Mouse (Mus musculus) gastrocnemius, postnatal 4 days (tissue): ENCODE measurements at regions not wholly inside any gene's neighbourhood (a gene's known extent, or its start where the extent isn't known, plus 50 kb on each side); places are given as distances from the start of the nearest gene placed in this dataset.

ENCODE experiments used
- DNase-seq, 2 experiments: peaks; one replicate each; pipeline ENCODE4 v3.0.0; 2021 to 2022; ENCODE audit warnings: low spot score in 2 of 2, mixed read lengths in 2 of 2

DNA sequence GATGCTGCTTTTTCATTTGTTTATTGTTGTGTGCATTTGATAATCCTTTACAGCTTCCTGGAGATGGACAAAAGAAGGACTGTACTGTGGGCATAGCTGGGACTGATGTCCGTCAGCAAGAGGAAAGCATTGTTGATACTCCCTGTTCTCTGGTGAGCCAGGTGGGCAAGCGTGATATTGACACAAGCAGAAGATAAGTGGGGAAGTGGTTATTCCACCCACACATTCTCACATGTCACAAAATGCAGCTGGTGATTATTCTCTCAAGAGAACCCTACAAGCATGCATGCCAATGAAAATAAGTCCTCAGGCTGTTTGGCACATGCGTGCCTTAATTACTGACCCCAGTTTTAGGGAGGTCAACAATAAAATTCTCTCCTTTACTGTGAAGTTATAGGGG lies 483.0 kb upstream of the Mef2c start:
- DNase-seq = no peak

DNA sequence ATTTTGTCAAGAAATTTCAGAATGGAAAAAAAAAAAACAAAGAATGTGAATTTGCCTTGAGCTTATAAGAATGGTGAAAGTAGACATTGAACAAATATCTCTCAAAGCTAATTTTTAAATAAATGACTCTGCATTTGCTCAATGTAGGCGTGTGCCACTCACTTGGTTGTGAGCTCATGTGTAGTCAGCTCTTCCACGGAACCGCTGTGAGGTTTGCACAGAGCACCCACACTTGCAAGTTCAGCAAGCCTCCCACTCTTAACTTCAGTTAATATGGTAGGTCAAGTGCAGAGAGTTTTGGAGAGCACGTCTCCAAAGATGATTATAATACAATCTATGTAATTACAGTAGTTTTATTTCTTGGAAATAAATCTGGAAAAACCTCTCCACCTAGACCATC lies 479.9 kb upstream of the Mef2c start:
- DNase-seq = no peak

DNA sequence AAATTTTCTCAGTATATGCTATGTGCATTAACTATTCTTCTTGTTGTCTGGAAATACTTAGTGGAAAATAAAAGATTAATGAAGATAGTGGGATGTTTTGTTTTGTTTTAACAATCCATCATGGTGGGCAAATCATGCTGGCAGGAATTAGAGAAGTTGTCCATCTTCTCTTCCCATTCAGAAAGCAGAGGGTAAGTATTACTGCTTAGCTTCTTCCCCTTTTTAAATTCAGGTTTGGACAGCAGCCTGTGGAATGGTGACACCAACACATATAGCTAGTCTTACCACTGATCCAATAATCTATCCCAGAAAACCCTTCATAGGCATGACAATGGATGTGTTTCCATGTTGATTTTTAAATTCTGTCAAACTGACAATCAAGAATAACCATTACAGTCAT lies 467.9 kb upstream of the Mef2c start:
- no peak for DNase-seq

DNA sequence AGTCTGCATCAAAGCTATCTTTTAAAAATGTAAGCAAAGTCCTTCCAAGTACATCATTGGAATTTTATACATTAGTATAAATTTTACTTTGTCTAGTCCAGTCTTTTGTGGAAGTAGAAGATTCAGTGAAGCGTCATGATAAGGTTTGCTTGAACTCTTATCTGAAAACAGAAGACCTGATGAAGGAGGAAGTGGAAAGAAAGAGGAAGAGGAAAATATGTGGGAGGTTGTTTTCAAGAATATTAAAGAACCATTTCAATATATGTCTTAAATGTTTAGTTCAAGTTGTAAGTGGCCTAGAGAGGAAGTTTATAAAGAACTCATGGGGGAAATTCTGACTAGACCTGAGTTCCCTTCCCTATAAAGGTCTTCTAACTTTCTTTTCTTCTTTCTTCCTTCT lies 462.3 kb upstream of the Mef2c start:
- DNase-seq = no peak

DNA sequence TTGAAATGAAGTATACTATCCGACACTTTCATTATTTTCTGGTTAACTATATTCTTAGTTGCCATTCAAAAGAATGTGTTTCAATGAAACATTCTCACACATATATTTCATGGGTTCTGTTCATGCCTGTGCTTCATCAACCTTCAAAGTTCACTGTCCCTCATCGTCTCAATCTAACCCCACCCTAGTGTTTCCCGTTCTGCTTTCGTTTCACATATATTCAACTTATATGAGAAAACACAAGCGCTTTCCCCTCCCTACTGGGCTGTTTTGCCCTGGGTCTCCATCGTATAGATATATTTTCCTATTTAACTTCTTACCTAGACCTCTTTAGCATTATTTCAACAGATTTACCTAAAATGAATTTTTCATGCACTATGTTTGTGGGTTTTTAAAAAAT lies 458.3 kb upstream of the Mef2c start:
- no peak for DNase-seq

DNA sequence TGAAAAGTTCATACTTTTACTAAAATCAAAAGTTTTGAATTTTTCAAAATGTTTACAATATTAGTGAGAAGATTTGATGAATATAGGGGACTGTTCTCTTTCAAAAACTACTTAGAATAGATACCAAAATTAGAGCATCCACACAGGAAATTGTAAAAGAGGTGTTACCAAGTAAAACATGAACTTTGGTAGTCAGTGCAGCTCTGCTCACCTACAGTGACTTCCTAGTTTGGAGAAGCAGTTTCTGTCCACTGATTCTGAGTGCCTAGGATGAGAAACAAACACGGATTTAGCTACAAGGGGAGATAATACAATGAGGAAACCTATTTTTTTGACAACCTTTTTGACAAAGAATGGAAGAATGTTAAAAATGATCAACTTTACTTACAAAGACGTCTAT lies 457.9 kb upstream of the Mef2c start:
- DNase-seq = no peak

DNA sequence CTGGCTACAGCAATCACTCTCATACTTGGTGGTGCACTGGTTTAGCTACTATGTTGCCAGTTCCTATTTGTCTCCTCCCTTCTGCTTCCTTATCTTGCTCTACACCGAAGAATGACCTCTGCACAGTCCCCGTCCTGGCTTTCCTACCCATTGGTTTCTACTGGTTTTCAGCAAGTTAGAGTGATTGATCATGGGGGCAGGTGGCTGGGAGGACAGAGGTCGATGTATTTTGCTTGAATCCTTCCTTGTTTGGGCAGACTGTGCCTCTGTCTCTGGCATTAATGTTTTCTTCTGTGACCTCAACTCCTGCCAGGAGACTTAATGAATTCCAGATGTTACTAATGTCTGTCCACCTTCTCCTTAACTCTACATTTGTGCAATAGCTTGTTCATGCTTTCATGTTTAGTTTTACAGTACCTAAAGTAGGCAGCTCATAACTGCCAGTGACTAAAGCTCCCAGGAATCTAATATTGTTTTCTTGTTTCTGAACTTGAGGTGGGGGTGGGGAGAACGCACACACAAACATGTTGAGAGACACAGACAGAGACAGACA lies 457.2 kb upstream of the Mef2c start:
- DNase-seq = no peak

DNA sequence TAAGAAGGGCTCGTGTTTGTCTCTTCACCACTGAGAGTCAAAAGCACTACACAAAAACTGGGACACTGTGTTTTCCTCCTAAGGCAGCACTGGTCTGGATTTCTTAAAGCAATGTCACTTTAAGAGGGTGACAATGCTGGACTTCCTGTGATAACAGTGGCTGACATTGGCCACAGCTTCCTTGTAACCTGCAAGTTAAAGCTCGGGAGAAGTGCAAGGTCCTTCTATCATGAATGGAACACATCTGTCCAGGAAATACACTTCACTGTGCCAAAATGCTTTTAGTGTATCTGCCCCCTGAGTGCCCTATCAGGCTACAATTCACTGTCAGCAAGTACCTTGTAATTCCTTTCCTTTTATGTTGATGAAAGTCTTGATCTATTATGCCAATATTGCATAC lies 448.0 kb upstream of the Mef2c start:
- no peak for DNase-seq

DNA sequence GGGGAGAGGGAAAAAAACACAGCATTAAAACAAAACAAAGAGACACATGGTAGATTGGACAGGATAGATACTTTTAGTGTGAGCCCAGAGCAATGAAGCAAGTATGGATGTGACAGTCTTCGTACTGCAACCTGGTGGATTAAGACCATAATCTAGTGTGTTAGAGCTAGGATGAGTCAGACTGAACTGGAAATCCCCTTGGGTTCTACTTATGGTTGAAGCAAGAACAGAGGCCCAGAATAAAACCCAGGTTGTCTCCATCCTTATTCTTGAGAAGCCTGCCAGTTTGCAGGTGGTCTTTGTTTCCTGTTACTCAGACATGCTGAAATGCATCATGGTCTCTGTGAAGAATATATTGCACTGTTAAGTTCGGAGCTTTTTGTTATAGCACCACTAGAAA lies 447.4 kb upstream of the Mef2c start:
- no peak for DNase-seq

DNA sequence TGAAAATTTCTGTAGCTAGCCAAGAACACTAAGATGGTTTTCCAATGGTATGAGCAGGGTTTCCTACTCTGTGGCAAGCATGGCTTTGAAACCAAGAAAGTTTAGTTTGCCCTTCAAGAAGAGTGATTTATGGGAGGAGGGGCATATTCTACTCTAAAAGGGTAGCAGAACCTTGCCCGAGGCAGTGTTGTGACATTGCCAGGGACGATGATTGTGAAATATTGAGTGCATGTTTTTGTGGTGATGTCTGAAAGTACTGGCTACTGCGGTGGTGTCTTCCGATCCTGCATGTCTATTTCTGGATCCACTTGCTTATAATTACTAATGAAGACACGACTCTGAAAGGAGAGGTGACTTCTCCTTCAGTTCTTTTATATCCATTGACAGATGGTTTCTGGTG lies 439.1 kb upstream of the Mef2c start:
- DNase-seq = no peak

DNA sequence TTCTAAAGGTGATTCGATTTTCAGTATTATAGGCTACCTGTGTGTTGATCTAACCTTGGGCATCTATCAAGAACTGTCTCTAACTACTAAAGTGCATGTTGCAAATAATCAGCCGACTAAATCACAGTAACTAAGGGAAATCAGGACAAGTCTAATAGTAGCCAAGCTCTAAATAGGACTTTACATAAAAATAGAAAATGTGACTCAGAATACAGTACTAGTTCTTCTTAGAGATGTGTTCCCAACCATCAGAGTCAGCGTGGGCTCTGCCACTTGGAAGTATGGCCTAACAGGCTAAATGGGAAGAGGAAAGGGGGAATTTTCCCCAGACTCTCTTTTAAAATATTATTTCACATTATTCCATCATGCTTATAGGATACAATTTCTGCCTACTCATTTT lies 438.6 kb upstream of the Mef2c start:
- DNase-seq = no peak

DNA sequence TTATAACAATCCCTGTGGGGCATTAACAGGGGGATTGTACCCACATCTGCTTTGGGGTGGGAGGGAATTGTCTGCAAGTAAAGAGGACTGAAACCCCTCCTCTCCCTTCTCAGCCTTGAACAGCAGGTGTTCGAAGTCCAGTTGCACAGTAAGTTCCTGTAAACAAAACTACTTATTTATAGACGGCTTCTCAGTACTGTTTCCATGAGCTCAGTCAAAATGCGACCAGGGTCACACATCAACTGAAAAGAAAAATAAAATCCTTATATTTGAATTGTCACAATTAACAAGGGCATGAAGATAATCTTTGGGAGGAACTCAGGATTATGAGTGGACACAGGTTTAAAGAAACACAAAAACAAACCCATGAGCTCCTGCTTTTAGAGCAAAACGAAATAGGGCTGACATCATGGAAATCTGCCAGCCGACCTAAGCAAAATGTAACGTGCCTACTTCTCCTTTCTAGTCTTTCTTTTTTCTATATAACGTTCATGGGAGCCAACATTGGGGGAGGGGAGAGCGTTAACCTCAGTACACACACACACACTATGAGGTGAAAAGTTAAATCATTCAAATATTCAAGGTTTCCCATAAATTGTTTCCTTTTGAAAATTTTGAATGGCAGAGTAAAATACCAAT lies 437.6 kb upstream of the Mef2c start:
- DNase-seq = no peak

DNA sequence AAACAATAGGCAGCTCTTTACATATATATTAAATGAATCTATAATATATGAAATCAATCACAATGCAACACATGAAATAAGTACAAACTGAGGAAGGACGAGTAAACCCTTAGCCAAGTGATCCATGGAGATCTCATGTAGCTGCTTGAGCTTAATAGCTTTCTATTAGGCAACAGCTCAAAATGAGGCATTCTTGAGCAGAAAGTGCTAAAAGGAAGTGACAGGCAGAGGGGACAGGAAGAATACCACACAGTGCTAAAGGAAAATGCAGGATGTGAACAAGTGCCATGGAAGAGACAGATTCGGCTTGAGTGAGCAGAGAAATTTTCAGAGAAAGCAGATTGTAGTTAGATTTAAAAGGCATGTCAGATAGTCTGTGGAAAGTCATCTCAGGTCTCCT lies 436.3 kb upstream of the Mef2c start:
- no peak for DNase-seq

DNA sequence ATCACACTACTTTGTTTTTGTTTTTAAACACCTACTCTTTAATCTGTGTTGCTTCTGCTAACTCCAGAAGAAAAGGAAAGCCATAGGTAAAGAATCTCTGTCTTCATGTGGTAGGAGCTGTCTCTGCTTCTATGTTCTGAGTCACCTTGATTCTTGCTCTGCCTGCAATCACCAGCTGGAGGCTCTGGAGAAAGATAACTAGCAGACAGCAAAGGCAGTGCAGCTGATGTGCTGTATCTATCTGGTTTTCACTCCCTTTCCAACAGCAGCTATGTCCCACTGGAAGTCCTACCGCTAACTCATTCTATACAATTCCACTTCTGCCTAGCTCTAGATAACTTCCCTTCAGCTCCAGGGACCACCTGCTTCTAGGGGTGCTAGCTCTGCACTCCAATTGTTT lies 435.2 kb upstream of the Mef2c start:
- no peak for DNase-seq

DNA sequence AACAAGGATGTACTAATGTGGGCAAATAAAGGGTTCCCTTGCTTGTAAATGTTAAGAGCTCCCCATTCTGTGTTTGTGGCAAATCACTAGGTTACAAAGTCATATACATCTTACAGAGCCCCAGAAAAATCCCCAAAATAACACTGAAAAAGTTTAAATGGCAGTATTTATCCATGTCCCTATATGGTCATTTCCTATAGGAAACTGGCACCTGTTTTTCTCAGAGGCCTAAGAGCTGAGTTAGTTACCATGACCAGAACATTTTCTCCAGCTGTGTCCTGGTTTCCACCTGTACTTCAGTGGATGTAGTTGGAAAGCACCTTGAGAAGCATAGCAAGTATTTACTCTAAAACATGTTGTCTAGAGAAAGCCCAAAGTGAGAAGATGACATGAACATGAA lies 434.5 kb upstream of the Mef2c start:
- no peak for DNase-seq

DNA sequence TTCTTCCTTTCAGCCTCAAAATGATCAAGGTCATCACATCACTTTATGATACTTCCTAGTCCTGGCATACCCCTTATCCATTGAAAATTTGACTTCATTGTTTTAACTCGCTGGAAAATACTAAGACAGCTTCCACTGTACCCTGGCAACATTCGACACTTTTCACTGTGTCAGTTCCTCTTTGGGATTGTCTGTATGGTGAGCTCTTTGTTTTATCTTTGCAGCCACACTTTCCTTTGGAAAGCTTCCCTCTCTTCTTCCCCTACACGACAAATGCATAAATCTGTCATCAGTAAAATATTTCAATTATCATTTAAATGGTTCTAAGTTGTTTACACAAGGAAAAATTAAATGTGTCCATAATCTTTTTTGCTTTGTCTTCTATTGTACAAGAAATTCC lies 431.8 kb upstream of the Mef2c start:
- no peak for DNase-seq

DNA sequence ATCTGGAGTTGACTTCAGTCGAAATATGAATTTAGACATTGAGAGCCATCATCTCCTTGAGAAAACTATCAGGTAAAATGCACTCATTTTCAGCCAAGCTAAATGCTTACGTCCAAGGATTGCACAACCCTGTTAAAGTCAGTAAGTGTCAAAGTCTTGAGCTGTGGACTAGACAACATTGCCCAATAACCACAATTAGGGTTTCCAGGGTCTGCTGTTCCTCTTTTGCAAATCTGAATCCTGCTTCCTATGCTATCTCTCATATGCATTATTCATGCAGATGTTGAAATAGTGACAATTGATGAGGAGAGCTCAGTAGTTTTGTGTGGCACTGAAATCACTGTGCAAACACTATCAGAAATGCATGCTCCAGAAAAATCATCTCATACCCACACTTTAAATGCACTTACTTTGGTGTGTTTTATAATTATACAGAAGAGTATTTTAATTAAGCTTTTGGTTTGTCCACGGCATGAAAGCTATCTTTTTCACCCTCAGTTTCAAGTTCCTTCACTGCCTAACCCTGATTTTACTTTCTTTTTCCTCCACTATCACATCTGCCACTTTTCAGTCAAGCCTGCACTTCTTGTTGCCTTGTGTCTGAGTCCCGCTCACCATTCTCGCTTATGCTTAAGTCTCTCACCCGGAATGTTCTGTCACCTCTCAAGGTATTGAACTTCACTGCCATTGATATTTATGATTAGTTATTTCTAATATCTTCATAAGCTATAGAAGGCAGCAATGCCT lies 429.4 kb upstream of the Mef2c start:
- DNase-seq = no peak

DNA sequence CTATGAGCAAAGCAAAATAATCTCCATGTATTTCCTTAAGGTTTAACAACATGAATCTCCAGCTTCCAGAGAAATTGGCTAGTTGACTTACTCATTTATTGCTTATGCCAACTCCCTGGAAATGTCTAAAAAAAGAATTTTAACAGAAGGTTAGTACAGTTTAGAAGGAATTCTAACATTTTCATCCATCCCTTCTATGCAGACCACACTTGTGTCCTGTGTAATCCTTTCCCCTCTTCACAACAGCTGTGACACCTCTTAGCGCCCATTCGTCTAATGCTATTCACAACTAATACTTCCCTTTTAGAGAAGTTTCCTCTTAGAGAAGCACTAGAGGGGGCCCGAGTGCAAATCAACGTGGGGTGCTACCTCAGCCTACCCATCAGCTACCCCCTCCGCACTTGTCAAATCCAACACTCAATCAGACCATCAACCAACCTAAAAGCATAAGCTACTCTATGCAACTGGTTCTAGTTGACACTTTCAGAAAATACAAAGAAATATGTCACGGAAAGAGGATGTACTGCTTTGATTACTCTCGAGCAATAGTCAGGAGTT lies 428.4 kb upstream of the Mef2c start:
- DNase-seq = peak in 1 of 2 experiments; percentile 9

DNA sequence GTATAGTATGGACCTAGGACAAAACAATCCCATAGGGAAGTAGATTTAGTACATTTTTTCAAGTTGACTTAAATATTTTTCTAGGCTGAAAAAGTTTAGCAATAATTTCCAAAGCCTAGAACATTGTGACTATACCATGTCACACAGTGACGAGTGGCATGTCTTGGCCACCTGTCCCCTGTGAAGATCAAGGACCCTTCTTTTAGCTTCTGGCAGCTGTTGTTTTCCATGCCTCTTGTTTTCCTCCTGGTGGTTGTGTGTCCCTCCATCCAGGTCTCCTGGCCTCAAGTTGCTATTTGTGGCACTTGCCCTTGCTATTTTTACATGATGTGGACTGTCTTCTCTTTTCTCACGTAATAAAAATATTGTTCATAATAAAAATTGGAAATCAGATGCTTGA lies 427.2 kb upstream of the Mef2c start:
- DNase-seq = no peak

DNA sequence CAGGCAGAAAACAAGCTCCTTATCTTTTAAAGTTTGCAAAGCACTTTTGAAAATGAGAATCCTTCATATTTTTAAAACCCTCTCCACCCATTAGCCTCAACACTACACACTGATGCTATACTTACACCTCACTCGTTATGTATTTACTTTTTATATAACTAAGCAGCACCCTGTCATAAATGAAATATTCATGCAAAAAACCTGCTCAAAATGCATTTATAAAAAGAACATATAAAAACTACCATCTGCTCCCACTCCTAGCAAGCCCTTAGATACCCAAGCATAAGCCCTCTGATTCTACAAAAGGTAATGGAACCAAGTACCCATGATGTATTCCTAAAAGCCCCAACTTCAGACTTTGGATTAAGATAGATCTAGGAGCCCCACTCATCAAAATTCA lies 426.7 kb upstream of the Mef2c start:
- DNase-seq = no peak

DNA sequence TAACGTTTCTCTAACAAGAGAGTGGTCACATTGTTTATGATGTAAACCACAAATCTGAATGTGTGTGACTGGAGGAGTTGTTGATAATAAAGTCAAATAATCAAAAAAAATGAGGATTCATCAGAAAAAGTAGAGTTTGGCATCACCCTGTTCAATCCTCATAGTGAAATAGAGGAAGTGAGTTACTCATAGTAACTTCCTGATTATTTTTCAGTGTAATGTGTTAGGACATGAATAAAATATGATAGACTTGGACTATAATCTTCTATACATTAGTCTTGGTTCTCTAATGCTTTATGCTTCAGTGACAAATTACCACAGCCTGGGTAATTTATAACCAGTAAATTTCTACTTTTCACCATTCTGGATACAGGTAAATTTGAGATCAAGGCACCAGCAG lies 424.5 kb upstream of the Mef2c start:
- DNase-seq = no peak

DNA sequence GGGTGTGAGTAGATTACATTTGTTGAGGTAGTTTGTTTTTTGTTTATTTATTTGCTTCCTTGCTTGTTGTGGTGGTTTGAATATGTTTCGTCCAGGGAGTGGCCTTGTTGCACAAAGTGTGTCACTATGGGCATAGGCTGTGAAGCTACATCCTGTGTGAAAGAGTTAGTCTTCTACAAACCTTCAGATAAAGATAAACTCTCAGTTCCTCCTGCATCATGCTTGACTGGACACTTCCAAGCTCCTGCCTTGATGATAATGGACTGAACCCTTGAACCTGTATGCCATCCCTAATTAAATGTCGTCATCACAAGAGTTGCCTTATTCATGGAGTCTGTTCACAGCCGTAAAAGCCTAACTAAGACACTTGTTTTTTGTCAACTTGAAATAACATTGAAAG lies 418.9 kb upstream of the Mef2c start:
- no peak for DNase-seq

DNA sequence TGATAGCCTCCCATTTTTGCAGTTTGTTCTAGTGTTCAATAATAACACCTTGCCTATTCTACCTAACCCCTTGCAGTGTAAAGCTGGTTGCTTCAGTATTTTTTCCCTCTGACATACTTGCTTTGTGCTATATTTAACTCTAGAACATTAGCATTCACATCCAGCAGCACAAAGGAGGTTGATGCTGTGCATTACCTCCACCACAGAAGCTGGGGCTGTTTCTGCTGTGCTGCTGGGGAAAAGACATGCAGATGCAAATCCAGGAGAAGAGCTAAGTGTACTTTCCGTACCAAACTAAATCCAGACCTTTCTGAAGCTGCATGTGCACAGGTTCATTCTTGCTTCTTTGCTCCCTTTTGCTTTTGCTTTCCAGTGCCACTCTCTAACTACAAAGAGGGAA lies 403.9 kb upstream of the Mef2c start:
- DNase-seq = no peak
